Mouse (Mus musculus) effector memory CD4-positive, alpha-beta T cell, adult 5 months (primary cell): Measurements from ENCODE around the gene Csdc2. TPM values are rescaled to one million over a fixed set of nuclear protein-coding genes. Genes with fewer than 3 reads are reported as not detected.

ENCODE experiments used
- polyA plus RNA-seq: library from polyadenylated mRNA; unstranded; fragments of 100-300 nt; shearing (Covaris generic); gene quantifications from one replicate; pipeline ENCODE4 v1.2.1, GENCODE M21; 2017

Csdc2 gene
- not detected for polyA plus RNA-seq

DNA sequence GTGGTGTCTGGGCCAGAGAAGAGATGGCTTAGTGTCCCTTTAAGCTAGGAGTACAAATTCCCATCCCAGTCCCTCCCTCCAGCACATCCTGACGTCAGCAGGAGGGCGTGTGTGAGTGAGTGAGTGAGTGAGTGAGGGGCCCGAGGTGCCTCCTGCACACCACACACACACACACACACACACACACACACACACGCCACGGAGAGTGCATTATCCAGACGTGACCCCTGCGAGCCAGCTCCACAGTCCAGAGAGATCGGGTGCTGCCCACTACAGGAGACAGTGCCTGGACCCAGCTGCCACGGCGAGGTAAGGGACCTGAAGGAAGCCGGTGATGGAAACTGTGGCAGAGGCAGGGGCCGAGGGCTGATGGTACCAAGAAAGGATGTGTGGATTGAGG is at the start of gene Csdc2:
Csdc2 (plus strand) TSS at position 81 of the 400 bp plus-strand sequence.

DNA sequence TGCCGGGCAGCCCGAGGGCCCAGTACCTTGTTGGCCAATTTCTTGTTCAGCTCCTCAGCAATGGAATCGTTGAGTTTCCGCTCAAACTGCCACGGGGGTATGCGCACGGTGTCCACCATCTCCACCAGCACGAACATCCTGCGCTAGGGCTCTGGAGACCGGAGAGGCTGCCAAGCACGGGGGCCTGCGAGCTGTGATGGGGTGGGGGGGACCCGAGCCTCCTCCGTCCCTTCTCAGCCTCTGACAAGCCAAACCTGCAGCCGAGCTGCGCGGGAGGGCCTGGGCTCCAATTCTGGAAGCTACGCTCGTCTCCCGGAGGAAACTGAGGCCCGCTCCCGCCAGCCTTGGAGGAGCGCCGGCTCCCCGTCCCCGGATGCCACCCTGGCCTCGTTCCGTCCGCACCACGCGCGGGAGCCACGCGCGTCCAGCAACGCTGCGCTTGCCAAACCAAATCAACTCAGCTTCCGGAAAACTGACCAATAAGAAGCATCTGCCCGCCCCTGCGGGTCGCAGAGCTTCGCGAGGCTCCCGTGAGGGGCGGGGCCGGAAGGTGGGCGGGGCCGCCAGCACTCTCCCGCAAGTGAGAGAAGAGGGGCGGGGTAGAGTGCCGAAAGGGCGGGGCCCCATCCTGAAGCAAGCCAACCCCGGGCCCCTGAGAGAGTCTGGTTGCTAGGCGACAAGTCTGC is 10.7 kb upstream of the Csdc2 start, which contains the start of gene Polr3h:
Polr3h (minus strand) TSS at position 481 of the 686 bp plus-strand sequence.

GRCm38 (mm10) chr15:81960171-81961077 is 23.9 kb downstream of the Csdc2 start, which contains the start of gene Pmm1:
Gene Pmm1 (minus strand): TSS chr15:81960930.

GRCm38 (mm10) chr15:81980321-81980720 is 43.8 kb downstream of the Csdc2 start, which contains the start of gene 1700029P11Rik:
Gene 1700029P11Rik (plus strand): TSS chr15:81980540.

GRCm38 (mm10) chr15:81987646-81988045 is 51.1 kb downstream of the Csdc2 start, which contains the start of gene Xrcc6:
Gene Xrcc6 (plus strand): TSS chr15:81987835.

Other genes starting within 250 kb of the Csdc2 start
- gene Chadl, start 239.5 kb upstream of the Csdc2 start, polyA plus RNA-seq, result 0.26 TPM
- gene Zc3h7b, start 191.7 kb upstream of the Csdc2 start, polyA plus RNA-seq, result 6.3 TPM
- 64.4 TPM for gene Rangap1, start 191.2 kb upstream of the Csdc2 start, polyA plus RNA-seq
- gene Tef, start 134.3 kb upstream of the Csdc2 start, polyA plus RNA-seq, result 30.6 TPM
- gene Tob2, start 78.0 kb upstream of the Csdc2 start, polyA plus RNA-seq, result 535 TPM
- 75.8 TPM for gene Phf5a, start 64.8 kb upstream of the Csdc2 start, polyA plus RNA-seq
- 115 TPM for gene Aco2, start 64.5 kb upstream of the Csdc2 start, polyA plus RNA-seq
- 32.1 TPM for gene Polr3h, start 10.5 kb upstream of the Csdc2 start, polyA plus RNA-seq
- 7.9 TPM for gene Pmm1, start 24.2 kb downstream of the Csdc2 start, polyA plus RNA-seq
- gene 1700029P11Rik, start 43.8 kb downstream of the Csdc2 start, polyA plus RNA-seq, result not detected
- gene Xrcc6, start 51.1 kb downstream of the Csdc2 start, polyA plus RNA-seq, result 36.4 TPM
- gene Desi1, start 97.1 kb downstream of the Csdc2 start, polyA plus RNA-seq, result 29.9 TPM
- gene Snu13, start 110.8 kb downstream of the Csdc2 start, polyA plus RNA-seq, result 238 TPM
- gene 4930407I10Rik, start 122.4 kb downstream of the Csdc2 start, polyA plus RNA-seq, result not detected
- gene Mei1, start 133.2 kb downstream of the Csdc2 start, polyA plus RNA-seq, result not detected
- gene Ccdc134, start 191.2 kb downstream of the Csdc2 start, polyA plus RNA-seq, result 31.0 TPM
- gene Srebf2, start 210.4 kb downstream of the Csdc2 start, polyA plus RNA-seq, result 179 TPM